Mouse (Mus musculus): ENCODE data around the gene Akt1s1.

Akt1s1 gene

DNA sequence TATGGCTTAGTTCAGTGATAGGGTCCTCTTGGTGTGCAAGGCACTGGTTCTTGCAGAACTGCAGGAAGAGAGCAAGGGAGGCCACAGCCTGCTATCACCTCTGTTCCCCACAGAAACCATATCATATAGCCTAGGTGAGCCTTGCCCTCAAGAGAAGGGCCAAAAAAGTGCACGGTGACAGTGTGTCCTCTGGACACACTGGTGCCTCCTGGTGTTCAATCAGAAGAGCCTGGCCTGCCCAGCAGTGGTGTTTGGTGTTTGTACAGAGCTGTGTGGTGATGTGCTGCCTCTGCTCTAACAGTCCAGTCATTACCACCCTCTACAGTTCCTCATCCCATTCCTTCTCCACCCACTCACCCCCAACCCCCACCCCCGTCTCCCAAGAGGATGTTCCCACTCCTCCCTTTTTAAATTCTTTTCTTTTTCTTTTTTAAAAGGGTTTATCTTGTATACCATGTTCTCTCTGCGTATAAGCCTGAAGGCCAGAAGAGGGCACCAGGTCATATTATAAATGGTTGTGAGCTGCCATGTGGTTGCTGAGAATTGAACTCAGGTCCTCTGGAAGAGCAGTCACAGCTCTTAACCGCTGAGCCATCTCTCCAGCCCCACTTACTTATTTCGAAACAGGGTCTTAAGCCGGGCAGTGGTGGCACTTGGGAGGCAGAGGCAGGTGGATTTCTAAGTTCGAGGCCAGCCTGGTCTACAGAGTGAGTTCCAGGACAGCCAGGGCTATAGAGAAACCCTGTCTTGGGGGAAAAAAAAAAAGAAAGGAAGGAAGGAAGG lies 26.9 kb upstream of the Akt1s1 start:
- in situ Hi-C loops (cut with MboI; ENCODE audit: low pct_unique_long_range_greater_than_20kb in 1 of 2, low sequenced_read_pairs in 2 of 2, unreplicated experiment in 1 of 2), result no loop called here

- in situ Hi-C loops (cut with MboI; ENCODE audit: low pct_unique_long_range_greater_than_20kb in 1 of 2, low sequenced_read_pairs in 2 of 2, unreplicated experiment in 1 of 2), result no loop called here
Measured at GRCm38 (mm10) chr7:44823409-44823808, 25.4 kb upstream of the Akt1s1 start.

- in situ Hi-C loops (cut with MboI; ENCODE audit: low pct_unique_long_range_greater_than_20kb in 1 of 2, low sequenced_read_pairs in 2 of 2, unreplicated experiment in 1 of 2), result no loop called here
Measured at GRCm38 (mm10) chr7:44824872-44825271, 23.9 kb upstream of the Akt1s1 start.

DNA sequence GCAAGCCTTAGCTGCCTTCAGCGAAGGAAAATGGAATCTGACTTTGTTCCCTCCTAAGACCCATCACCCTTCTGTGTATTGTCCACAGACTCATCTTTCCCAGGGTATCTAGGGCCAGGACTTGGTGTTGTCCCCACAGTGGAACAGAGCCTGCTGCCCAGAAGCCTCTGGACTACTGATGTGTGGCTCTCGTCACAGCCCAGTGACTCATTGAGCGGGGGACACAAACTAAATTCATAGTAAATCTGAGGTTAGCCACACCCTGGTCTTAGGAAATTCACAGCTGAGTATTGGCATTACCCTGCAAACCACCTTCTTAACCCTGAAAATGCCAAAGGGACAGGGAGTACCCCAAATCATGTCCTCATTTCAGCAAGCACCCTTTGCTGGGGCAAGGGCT lies 22.0 kb upstream of the Akt1s1 start:
- in situ Hi-C loops (cut with MboI; ENCODE audit: low pct_unique_long_range_greater_than_20kb in 1 of 2, low sequenced_read_pairs in 2 of 2, unreplicated experiment in 1 of 2), result no loop called here

- in situ Hi-C loops (cut with MboI; ENCODE audit: low pct_unique_long_range_greater_than_20kb in 1 of 2, low sequenced_read_pairs in 2 of 2, unreplicated experiment in 1 of 2), result no loop called here
Measured at GRCm38 (mm10) chr7:44828706-44829105, 20.1 kb upstream of the Akt1s1 start.

DNA sequence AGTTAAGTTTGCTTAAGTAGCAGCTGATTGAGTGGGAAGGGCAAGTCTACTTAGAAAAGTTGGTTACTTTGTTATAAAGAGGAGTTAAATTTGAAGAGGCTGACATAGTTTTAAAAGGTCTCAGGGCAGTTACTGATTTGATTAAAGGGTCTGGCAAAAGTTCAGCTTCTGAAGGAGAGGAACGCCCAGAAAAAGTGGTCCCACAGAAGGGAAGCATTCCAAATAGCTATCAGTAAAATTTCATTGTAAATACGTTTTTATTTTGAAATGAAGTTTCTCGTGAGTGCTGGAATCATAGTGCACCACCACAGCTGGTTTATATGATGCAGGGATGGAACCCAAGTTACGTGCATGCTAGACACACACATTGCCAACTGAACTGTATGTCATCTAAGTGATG lies 16.0 kb upstream of the Akt1s1 start:
- in situ Hi-C loops (cut with MboI; ENCODE audit: low pct_unique_long_range_greater_than_20kb in 1 of 2, low sequenced_read_pairs in 2 of 2, unreplicated experiment in 1 of 2), result no loop called here

DNA sequence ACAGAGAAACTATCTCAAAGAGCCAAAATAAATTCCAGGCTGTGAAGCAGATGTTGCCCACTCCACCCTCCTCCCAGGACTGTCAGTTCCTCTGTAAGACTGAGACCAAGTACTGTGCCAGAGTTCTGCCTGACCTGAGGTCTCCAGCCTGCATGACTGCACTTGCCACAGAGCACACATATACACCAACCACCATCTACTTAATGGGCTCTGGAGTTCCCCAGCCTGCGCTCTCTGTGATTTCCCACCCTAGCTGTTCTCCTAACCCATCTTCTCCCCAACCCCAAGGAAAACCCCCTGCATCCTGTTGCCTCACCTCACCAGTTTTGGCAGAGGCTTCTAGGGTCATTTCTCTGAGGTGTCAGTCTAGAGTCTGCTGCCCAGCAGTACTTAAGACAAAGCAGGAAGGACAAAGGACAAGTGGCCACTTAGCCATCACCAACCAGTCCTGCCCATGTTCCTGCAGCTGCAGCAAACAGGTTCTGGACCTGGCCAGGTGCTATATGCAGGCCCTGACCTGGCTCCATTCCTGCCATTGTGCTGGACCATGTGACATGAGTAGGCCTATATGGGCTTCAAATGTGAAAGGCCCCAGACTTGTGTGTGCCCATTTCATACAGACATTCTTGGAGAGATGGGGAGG lies 13.3 kb upstream of the Akt1s1 start:
- in situ Hi-C loops (cut with MboI; ENCODE audit: low pct_unique_long_range_greater_than_20kb in 1 of 2, low sequenced_read_pairs in 2 of 2, unreplicated experiment in 1 of 2), result no loop called here

GRCm38 (mm10) chr7:44836016-44836404 lies 12.8 kb upstream of the Akt1s1 start:
- in situ Hi-C loops (cut with MboI; ENCODE audit: low pct_unique_long_range_greater_than_20kb in 1 of 2, low sequenced_read_pairs in 2 of 2, unreplicated experiment in 1 of 2), result no loop called here

DNA sequence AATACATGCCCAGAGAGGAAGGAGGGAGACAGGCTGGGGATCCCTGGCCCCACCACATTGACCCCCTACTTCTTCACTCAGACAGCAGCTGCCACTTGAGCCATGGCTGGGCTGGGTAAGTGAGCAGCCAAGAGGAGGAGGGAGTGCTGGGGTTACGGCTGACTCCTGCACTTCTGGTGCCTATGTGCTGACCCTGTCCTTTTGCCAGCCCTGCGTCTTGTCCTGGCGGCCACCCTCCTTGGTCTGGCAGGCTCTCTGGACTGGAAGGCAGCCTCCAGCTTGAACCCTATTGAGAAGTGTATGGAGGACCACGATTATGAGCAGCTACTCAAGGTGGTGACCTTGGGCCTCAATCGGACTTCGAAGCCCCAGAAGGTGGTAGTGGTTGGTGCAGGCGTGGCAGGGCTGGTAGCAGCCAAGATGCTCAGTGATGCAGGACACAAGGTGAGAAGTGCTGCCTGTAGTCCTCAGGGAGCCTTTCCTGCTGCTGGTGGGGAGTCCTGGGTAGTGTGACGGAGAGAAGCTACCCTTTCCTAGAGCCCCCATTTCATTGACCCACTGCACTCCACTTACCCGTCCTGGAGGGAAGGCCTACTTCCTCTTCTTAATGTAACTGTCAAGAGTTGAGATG lies 12.3 kb upstream of the Akt1s1 start:
- in situ Hi-C loops (cut with MboI; ENCODE audit: low pct_unique_long_range_greater_than_20kb in 1 of 2, low sequenced_read_pairs in 2 of 2, unreplicated experiment in 1 of 2), result no loop called here

DNA sequence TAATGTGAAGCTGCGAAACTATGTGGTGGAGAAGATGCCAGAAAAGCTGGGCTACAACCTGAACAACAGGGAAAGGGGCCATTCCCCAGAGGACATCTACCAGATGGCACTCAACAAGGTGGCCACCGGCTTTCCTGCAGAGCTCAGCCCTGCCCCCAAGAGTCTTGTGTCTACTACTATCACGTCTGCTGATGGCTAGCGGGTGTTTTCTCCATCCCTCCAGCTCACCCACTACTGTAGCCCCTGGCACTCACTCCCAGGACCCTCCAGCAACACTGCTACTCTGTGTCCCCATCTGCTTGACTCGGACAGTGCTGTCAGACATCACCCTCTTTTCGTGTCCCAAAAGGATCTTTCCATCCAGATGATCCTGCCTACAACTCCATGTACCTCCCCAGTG lies 10.7 kb upstream of the Akt1s1 start:
- in situ Hi-C loops (cut with MboI; ENCODE audit: low pct_unique_long_range_greater_than_20kb in 1 of 2, low sequenced_read_pairs in 2 of 2, unreplicated experiment in 1 of 2), result no loop called here

GRCm38 (mm10) chr7:44839171-44839490 lies 9.7 kb upstream of the Akt1s1 start:
- in situ Hi-C loops (cut with MboI; ENCODE audit: low pct_unique_long_range_greater_than_20kb in 1 of 2, low sequenced_read_pairs in 2 of 2, unreplicated experiment in 1 of 2), result no loop called here

GRCm38 (mm10) chr7:44839491-44840191 lies 9.2 kb upstream of the Akt1s1 start:
- in situ Hi-C loops (cut with MboI; ENCODE audit: low pct_unique_long_range_greater_than_20kb in 1 of 2, low sequenced_read_pairs in 2 of 2, unreplicated experiment in 1 of 2), result no loop called here

- in situ Hi-C loops (cut with MboI; ENCODE audit: low pct_unique_long_range_greater_than_20kb in 1 of 2, low sequenced_read_pairs in 2 of 2, unreplicated experiment in 1 of 2), result no loop called here
Measured at GRCm38 (mm10) chr7:44840426-44840825, 8.4 kb upstream of the Akt1s1 start.

DNA sequence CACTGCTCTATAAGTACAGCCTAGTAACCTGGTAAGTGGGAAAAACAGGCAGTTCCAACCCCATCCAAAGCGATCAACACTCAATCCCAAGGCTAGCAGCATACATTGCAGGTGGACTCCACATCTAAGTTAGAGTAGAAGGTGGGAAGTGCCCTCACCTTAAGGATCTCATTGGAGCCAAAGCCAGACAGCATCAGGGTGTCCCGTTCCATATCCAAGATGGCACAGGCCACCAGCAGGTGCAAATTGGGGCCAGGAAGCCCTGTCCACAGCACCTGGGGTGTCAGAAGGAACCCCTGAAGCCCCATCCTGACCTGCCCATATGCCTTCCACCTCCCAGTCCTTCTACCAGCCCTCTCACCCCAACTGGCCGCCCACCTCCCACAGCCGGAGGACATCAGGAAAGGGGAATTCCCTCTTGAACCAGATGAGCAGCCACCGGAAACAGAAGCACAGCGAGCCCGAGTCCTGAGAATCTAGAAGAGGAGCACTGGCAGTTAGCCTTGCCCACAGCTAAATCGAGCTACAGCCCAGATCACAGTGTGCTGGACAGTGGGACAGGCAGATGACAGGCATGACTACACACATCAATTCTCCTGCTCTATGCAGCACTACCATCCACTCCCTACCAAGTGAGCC lies 6.8 kb upstream of the Akt1s1 start:
- in situ Hi-C loops (cut with MboI; ENCODE audit: low pct_unique_long_range_greater_than_20kb in 1 of 2, low sequenced_read_pairs in 2 of 2, unreplicated experiment in 1 of 2), result no loop called here

DNA sequence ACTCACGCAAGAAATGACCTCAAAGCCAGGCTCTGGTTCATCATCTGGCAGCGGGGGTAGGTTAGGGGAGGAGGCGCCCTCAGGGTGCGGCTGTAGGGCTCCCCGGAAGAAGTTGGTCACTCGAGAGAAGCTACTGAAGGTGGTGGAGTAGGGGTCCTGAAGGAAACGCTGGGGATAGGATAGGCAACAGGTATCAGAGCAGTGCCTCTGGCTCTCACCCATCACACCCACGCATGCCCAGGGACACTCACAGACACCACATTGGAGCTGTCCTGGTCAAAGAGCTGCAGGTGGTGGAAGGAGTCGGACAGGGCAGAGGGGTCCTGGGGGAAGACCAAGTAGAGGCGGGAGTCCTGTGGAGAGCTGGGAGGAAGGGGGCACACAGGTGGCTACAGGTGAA lies 3.8 kb upstream of the Akt1s1 start:
- in situ Hi-C loops (cut with MboI; ENCODE audit: low pct_unique_long_range_greater_than_20kb in 1 of 2, low sequenced_read_pairs in 2 of 2, unreplicated experiment in 1 of 2), result no loop called here

- in situ Hi-C loops (cut with MboI; ENCODE audit: low pct_unique_long_range_greater_than_20kb in 1 of 2, low sequenced_read_pairs in 2 of 2, unreplicated experiment in 1 of 2), result no loop called here
Measured at GRCm38 (mm10) chr7:44846804-44847203, 2.0 kb upstream of the Akt1s1 start.

- in situ Hi-C loops (cut with MboI; ENCODE audit: low pct_unique_long_range_greater_than_20kb in 1 of 2, low sequenced_read_pairs in 2 of 2, unreplicated experiment in 1 of 2), result no loop called here
Measured at GRCm38 (mm10) chr7:44847772-44848171, 1.0 kb upstream of the Akt1s1 start.

- in situ Hi-C loops (cut with MboI; ENCODE audit: low pct_unique_long_range_greater_than_20kb in 1 of 2, low sequenced_read_pairs in 2 of 2, unreplicated experiment in 1 of 2), result loop anchor here in 1 of 2 experiments (10.0 kb wide), 1 partner anchor 295 kb away; the partner anchor contains the start of gene Nr1h2
Measured at GRCm38 (mm10) chr7:44849416-44850111, 773 bp downstream of the Akt1s1 start.

Measured in mouse embryonic stem cell (cell line).